Mouse (Mus musculus): ENCODE data around the gene Setd7. TPM values are rescaled to one million over a fixed set of nuclear protein-coding genes. Genes with fewer than 3 reads are reported as not detected.

Setd7 gene
- polyA plus RNA-seq, 1 experiment = 14.1 TPM

DNA sequence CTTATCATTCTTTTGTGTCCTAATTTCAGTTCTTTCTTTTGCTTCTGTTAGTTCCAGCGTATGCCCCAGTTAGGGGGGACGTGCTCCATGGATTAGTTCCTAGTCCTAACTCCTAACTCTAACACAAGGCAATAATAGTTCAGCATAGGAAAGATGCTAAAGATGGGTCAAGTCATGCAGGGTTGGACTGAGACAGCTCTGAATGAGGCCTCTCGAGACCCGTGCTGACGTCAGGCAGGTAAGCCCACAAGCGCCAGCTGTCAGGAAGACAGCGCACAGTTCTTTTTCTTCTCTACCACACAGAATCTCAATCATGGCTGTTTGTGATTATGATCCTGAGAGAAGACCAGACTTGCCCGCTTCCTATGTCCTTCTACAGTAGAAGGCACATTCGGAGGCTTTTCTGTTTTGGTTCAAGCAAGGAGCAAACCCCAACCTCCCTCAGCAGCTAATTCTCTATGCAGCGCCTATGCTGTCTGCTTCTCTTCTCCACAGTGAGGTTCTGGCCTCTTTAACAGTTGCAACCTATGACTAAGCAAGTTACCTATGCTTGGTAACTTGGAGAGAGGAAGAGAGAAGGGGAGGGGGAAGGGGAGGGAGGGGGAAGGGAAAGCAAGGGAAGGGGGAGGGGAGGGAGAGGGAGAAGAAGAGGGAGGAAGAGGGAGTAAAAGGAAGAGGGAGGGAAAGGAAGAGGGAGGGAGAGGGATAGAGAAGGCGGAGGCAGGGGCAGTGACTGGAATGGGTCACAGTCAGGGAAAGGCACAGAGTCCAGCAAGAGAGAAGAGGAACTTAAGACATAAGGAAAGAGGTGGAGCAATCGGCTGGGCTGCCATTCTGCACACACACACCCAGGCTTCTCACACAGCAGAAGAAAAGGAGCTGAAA, 42.6 kb downstream of the Setd7 start:
- WGBS = 77% methylated on average over 12 of the region's 12 CpGs
- no peak for TF ChIP-seq POLR2A (IDR thresholded peaks at IDR 0.05; ENCODE audit: low read depth, low read length)
- no peak for TF ChIP-seq CTCF (conservative IDR thresholded peaks at IDR 0.05; ENCODE audit: insufficient read depth, insufficient read length, low read depth, low read length)
- Histone ChIP-seq H3K27me3 (replicated peaks; ENCODE audit: control insufficient read depth, insufficient read depth, low read length) (no peaks in the 10 kb centered on the region), H3K27ac (ENCODE audit: insufficient read depth, low read depth, low read length) (no peak overlapping the region), H3K36me3 (ENCODE audit: control insufficient read depth, insufficient read depth, low read length) (no peaks in the 10 kb centered on the region), H3K4me1 (ENCODE audit: control insufficient read depth, insufficient read depth, low read length) (no peaks in the 10 kb centered on the region), H3K4me3 (ENCODE audit: insufficient read depth, low read depth, low read length) (no peak overlapping the region)
- DNase-seq = no peak

DNA sequence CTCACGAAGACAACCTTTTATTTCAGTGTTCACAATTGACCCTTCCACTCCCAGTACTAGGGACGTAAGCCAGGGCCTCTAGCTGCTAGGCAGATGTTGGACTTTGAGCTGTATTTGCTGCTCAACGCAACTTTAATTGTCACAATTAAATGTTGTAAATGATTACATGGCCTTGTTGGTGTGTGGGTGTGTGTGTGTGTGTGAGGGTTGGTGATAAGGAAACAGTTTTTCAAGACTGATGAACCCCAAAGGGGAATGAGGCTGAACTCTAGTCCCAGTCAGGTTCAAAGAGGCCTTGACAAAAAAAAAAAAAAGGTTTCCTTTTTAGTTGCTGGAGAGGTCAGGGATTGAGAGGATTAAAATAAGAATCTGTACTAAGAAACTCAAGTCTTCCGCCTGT, 43.2 kb downstream of the Setd7 start:
- Histone ChIP-seq H3K27me3 (replicated peaks; ENCODE audit: control insufficient read depth, insufficient read depth, low read length) (no peaks in the 10 kb centered on the region), H3K4me1 (ENCODE audit: control insufficient read depth, insufficient read depth, low read length) (no peaks in the 10 kb centered on the region), H3K36me3 (ENCODE audit: control insufficient read depth, insufficient read depth, low read length) (no peaks in the 10 kb centered on the region), H3K27ac (ENCODE audit: insufficient read depth, low read depth, low read length) (no peak overlapping the region), H3K4me3 (ENCODE audit: insufficient read depth, low read depth, low read length) (no peak overlapping the region)
- WGBS = 53% methylated on average over 4 of the region's 4 CpGs
- DNase-seq = peak; percentile 39
- no peak for TF ChIP-seq POLR2A (IDR thresholded peaks at IDR 0.05; ENCODE audit: low read depth, low read length)
- TF ChIP-seq CTCF (conservative IDR thresholded peaks at IDR 0.05; ENCODE audit: insufficient read depth, insufficient read length, low read depth, low read length) = no peak

DNA sequence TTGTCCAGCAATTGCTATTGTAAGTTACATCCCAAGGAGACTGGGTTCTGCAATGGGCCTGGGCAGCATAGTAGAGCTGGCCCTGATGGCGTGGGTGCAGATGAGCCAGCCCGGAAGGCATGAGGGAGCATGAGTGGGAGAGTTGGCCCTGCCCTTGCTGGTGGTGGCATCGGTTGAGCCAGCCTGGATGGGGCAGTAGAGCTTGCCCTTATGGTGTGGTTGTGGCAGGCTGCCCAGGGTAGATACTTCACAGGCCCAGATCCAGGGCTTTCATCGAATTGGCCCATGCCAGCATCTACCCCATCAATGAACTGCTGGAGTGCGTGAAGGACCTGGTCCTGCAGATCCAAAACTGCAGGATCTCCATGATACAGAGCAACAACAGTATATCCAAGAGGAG, 48.7 kb downstream of the Setd7 start:
- no peak overlapping the region for H3K4me3 ChIP-seq (ENCODE audit: insufficient read depth, low read depth, low read length)
- H3K4me1 ChIP-seq (ENCODE audit: control insufficient read depth, insufficient read depth, low read length) = no peaks in the 10 kb centered on the region
- no peak for TF ChIP-seq POLR2A (IDR thresholded peaks at IDR 0.05; ENCODE audit: low read depth, low read length)
- no peak for TF ChIP-seq CTCF (conservative IDR thresholded peaks at IDR 0.05; ENCODE audit: insufficient read depth, insufficient read length, low read depth, low read length)
- 92% methylated on average over 5 of the region's 5 CpGs for WGBS
- no peak overlapping the region for H3K27ac ChIP-seq (ENCODE audit: insufficient read depth, low read depth, low read length)
- DNase-seq = no peak
- no peaks in the 10 kb centered on the region for H3K27me3 ChIP-seq (replicated peaks; ENCODE audit: control insufficient read depth, insufficient read depth, low read length)
- no peaks in the 10 kb centered on the region for H3K36me3 ChIP-seq (ENCODE audit: control insufficient read depth, insufficient read depth, low read length)

DNA sequence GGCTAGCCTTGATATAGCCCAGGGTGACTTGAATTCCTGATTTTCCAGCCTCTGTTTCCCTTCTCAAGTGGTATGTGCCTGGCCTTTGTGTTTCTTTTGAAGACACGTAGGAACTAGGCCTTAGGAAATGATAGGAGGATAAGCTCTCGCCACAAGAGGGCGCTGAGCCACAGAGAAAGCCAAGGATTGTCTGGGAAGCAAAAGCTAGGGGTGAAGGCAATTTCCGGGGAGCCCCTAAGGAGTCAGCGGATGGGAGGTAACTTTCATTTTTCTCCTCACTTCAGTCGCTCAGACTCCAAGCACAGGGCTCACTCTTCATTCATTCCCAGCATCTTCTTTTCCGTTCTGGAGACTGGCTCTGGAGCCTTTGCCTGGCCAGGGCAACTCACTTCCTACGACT, 49.8 kb downstream of the Setd7 start:
- H3K4me3 ChIP-seq (ENCODE audit: insufficient read depth, low read depth, low read length) = peak overlapping the region; percentile 26
- no peaks in the 10 kb centered on the region for H3K4me1 ChIP-seq (ENCODE audit: control insufficient read depth, insufficient read depth, low read length)
- no peaks in the 10 kb centered on the region for H3K27me3 ChIP-seq (replicated peaks; ENCODE audit: control insufficient read depth, insufficient read depth, low read length)
- no peak overlapping the region for H3K27ac ChIP-seq (ENCODE audit: insufficient read depth, low read depth, low read length)
- WGBS = 16% methylated on average over 8 of the region's 8 CpGs
- H3K36me3 ChIP-seq (ENCODE audit: control insufficient read depth, insufficient read depth, low read length) = no peaks in the 10 kb centered on the region
- peak; percentile 93 for TF ChIP-seq CTCF (conservative IDR thresholded peaks at IDR 0.05; ENCODE audit: insufficient read depth, insufficient read length, low read depth, low read length)
- no peak for TF ChIP-seq POLR2A (IDR thresholded peaks at IDR 0.05; ENCODE audit: low read depth, low read length)
- peak; percentile 79 for DNase-seq

DNA sequence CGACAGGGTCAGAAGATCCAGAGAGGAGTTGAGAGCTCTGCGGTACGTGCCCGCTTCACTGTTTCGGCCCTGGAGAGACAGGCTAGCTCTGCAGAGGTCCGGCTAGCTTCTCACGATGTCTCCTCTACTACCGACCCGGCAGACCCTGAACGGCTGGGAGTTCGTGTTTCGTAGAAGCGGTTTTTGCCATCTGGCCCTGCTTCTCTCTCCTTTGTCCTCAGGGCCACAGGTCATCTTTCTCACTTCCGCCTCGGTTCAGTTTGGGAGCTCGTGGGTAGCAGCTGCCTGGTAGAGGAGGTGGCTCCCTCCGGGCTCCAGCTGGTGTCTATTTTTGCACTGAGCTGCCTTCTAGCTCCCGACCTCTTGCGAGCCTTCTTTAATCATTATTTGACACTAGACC, 55.2 kb downstream of the Setd7 start:
- Histone ChIP-seq H3K4me1 (ENCODE audit: control insufficient read depth, insufficient read depth, low read length) (no peaks in the 10 kb centered on the region), H3K27ac (ENCODE audit: insufficient read depth, low read depth, low read length) (no peak overlapping the region), H3K27me3 (replicated peaks; ENCODE audit: control insufficient read depth, insufficient read depth, low read length) (no peaks in the 10 kb centered on the region), H3K36me3 (ENCODE audit: control insufficient read depth, insufficient read depth, low read length) (no peaks in the 10 kb centered on the region), H3K4me3 (ENCODE audit: insufficient read depth, low read depth, low read length) (no peak overlapping the region)
- WGBS = 40% methylated on average over 19 of the region's 19 CpGs
- TF ChIP-seq POLR2A (IDR thresholded peaks at IDR 0.05; ENCODE audit: low read depth, low read length) (no peak), CTCF (conservative IDR thresholded peaks at IDR 0.05; ENCODE audit: insufficient read depth, insufficient read length, low read depth, low read length) (no peak)
- peak; percentile 25 for DNase-seq

DNA sequence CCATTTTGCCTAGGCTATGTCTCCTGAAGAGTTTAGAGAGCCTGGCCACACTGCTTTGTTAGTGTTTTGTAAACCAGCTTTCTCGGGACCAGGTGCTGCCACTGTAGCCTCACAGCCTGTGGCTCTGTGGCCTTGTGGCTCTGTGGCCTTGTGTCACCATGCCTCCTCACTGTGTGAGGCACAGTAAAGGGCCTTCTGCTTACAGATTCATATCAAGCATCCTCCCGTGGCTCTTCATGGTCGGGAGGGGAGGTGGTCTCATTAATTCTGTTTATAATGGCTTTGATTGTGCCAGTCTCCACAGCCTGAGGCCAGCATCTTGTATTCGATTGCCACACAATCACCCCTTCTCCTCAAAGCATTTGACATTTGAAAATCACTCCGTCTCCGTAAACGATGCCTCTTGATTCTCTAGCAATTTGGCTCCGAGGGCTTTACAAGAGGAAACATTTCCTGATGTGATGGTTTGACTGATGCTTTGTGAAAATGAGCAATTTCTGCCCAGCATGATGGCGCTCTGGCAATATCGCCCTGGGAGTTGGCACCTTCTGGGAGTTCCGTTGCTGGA, 56.2 kb downstream of the Setd7 start:
- TF ChIP-seq CTCF (conservative IDR thresholded peaks at IDR 0.05; ENCODE audit: insufficient read depth, insufficient read length, low read depth, low read length) (no peak), POLR2A (IDR thresholded peaks at IDR 0.05; ENCODE audit: low read depth, low read length) (no peak)
- DNase-seq = no peak
- Histone ChIP-seq H3K27me3 (replicated peaks; ENCODE audit: control insufficient read depth, insufficient read depth, low read length) (no peaks in the 10 kb centered on the region), H3K4me3 (ENCODE audit: insufficient read depth, low read depth, low read length) (no peak overlapping the region), H3K27ac (ENCODE audit: insufficient read depth, low read depth, low read length) (no peak overlapping the region), H3K4me1 (ENCODE audit: control insufficient read depth, insufficient read depth, low read length) (no peaks in the 10 kb centered on the region), H3K36me3 (ENCODE audit: control insufficient read depth, insufficient read depth, low read length) (no peaks in the 10 kb centered on the region)
- 86% methylated on average over 11 of the region's 11 CpGs for WGBS

DNA sequence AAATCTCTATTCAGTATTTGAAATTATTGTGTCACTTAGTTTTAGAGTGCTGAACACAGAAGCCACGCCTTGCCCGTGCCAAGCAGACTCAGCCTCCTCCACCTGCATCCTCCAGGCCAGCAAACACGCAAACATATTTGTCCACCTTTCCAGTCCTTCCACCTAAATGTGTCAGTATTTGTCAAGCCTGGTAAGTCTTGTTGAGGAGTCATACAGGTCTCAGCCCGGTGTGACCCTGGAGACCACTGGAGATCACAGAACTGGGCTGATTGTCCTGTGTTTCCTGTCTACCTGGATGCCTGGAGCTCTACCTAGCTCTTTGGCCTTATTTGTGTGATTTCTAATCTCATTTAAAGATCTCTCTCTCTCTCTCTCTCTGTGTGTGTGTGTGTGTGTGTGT, 60.8 kb downstream of the Setd7 start:
- no peaks in the 10 kb centered on the region for H3K27me3 ChIP-seq (replicated peaks; ENCODE audit: control insufficient read depth, insufficient read depth, low read length)
- H3K4me3 ChIP-seq (ENCODE audit: insufficient read depth, low read depth, low read length) = no peak overlapping the region
- no peak for DNase-seq
- WGBS = 91% methylated on average over 4 of the region's 4 CpGs
- no peaks in the 10 kb centered on the region for H3K36me3 ChIP-seq (ENCODE audit: control insufficient read depth, insufficient read depth, low read length)
- H3K27ac ChIP-seq (ENCODE audit: insufficient read depth, low read depth, low read length) = no peak overlapping the region
- H3K4me1 ChIP-seq (ENCODE audit: control insufficient read depth, insufficient read depth, low read length) = no peaks in the 10 kb centered on the region
- no peak for TF ChIP-seq CTCF (conservative IDR thresholded peaks at IDR 0.05; ENCODE audit: insufficient read depth, insufficient read length, low read depth, low read length)
- no peak for TF ChIP-seq POLR2A (IDR thresholded peaks at IDR 0.05; ENCODE audit: low read depth, low read length)

All from kidney, adult 2 months (tissue).